Mouse (Mus musculus): Measurements from ENCODE around the gene Ndst4. TPM values are rescaled to one million over a fixed set of nuclear protein-coding genes. Genes with fewer than 3 reads are reported as not detected.

Ndst4 gene
- polyA plus RNA-seq (2015; fragmentation: Nextera tagmentation; extraction: Ambion mirVana) = 0.01 TPM in 1 of 2 replicates, not detected in the other

DNA sequence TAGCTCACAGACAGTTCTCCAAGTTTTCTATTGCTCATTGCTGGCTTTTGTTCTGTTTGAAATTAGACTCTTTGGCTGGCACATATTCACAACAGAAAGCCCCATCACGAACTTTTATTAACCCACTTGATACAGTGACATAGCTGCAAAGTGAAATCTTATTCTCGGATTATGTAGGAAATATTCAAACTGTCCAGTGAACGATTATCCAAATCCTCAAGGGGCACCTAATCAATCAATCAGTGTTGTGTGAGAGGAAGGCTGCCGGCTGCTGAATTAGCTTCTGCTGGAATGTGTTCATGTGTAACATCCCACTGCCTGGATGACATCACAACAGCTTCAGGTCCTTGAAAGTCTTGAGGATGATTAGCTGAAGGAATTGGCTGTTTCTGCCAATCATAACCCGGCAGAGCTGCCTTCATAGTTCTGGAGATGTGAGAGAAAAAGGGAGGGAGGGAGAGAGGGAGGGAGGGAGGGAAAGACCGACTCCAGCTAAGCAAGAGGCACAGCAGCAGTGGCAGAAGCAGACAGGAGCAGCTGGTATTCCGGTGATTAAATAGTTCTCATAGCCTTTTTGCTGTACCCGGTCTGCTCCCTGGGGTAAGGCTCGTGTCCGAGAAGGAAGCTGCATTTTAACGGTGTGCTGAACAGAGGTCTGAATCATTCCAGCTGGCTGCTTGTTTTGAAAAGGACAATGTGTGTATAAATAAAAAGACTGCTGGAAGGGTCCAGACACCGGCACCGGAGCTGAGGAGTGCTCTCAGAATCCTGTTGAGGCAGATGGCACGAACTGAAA, at the start of gene Ndst4:
Gene Ndst4 (plus strand): TSS at position 476 of the 796 bp plus-strand sequence.
- Histone ChIP-seq H3K9ac (ENCODE audit: low read depth, low read length) (no peak within 1 kb of the TSS), H3K27me3 (ENCODE audit: control insufficient read depth, insufficient read depth, low read depth, low read length) (no peaks in the 10 kb centered on the region), H3K4me2 (ENCODE audit: low read depth, low read length) (no peak within 1 kb of the TSS; the same call in 1 of the 2 replicates), H3K4me3 (ENCODE audit: low read depth, low read length) (no peak within 1 kb of the TSS), H3K36me3 (ENCODE audit: control insufficient read depth, insufficient read depth) (no peaks in the 10 kb centered on the region), H3K4me1 (ENCODE audit: control insufficient read depth, low read depth, low read length) (no peaks in the 10 kb centered on the region), H3K9me3 (replicated peaks; ENCODE audit: control insufficient read depth, low read length) (no peaks in the 10 kb centered on the region), H3K27ac (ENCODE audit: low read length) (no peak within 1 kb of the TSS)
- 48% methylated on average over 14 of the region's 14 CpGs for WGBS (ENCODE audit: insufficient replicate concordance)
- peak; percentile 11; the same call in 1 of the 2 replicates for ATAC-seq (ENCODE audit: low read depth)

DNA sequence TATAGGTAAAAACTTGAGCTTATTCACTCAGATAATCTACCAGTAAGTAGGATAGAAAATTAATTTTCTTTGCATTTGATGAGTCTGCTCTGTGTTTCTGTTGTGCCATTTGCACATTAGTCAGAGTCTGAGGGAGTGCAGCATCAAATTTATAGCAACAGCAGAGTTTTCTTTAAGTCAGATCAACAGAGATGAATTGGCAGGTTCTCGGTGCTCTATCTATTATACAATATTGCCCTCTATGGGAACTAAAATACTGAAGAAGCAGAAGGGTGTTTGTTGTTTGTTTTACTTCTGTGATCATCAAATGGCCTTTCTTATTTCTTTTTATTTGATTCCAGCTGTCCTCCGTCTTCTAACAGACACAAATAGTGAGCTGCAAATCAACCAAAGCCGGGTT, 6.4 kb upstream of the Ndst4 start:
- H3K9me3 ChIP-seq (replicated peaks; ENCODE audit: control insufficient read depth, low read length) = no peaks in the 10 kb centered on the region
- ATAC-seq (ENCODE audit: low read depth) = no peak
- H3K36me3 ChIP-seq (ENCODE audit: control insufficient read depth, insufficient read depth) = no peaks in the 10 kb centered on the region
- H3K27ac ChIP-seq (ENCODE audit: low read length) = no peak overlapping the region
- H3K4me3 ChIP-seq (ENCODE audit: low read depth, low read length) = no peak overlapping the region
- 66% methylated on average over 3 of the region's 3 CpGs for WGBS (ENCODE audit: insufficient replicate concordance)
- H3K4me2 ChIP-seq (ENCODE audit: low read depth, low read length) = no peak overlapping the region
- no peaks in the 10 kb centered on the region for H3K4me1 ChIP-seq (ENCODE audit: control insufficient read depth, low read depth, low read length)
- H3K27me3 ChIP-seq (ENCODE audit: control insufficient read depth, insufficient read depth, low read depth, low read length) = no peaks in the 10 kb centered on the region
- H3K9ac ChIP-seq (ENCODE audit: low read depth, low read length) = no peak overlapping the region

- no peak overlapping the region for H3K9ac ChIP-seq (ENCODE audit: low read depth, low read length)
- no peak for ATAC-seq (ENCODE audit: low read depth)
- H3K4me1 ChIP-seq (ENCODE audit: control insufficient read depth, low read depth, low read length) = no peaks in the 10 kb centered on the region
- H3K4me2 ChIP-seq (ENCODE audit: low read depth, low read length) = no peak overlapping the region
- H3K36me3 ChIP-seq (ENCODE audit: control insufficient read depth, insufficient read depth) = no peaks in the 10 kb centered on the region
- no peak overlapping the region for H3K4me3 ChIP-seq (ENCODE audit: low read depth, low read length)
- H3K9me3 ChIP-seq (replicated peaks; ENCODE audit: control insufficient read depth, low read length) = no peaks in the 10 kb centered on the region
- H3K27me3 ChIP-seq (ENCODE audit: control insufficient read depth, insufficient read depth, low read depth, low read length) = no peaks in the 10 kb centered on the region
- H3K27ac ChIP-seq (ENCODE audit: low read length) = no peak overlapping the region
- 55% methylated on average over 2 of the region's 2 CpGs for WGBS (ENCODE audit: insufficient replicate concordance)
Observed at GRCm38 (mm10) chr3:125406456-125406855, 2.6 kb downstream of the Ndst4 start.

- Histone ChIP-seq H3K4me2 (ENCODE audit: low read depth, low read length) (no peak overlapping the region), H3K36me3 (ENCODE audit: control insufficient read depth, insufficient read depth) (no peaks in the 10 kb centered on the region), H3K27ac (ENCODE audit: low read length) (no peak overlapping the region), H3K9me3 (replicated peaks; ENCODE audit: control insufficient read depth, low read length) (no peaks in the 10 kb centered on the region), H3K4me1 (ENCODE audit: control insufficient read depth, low read depth, low read length) (no peaks in the 10 kb centered on the region), H3K4me3 (ENCODE audit: low read depth, low read length) (no peak overlapping the region), H3K27me3 (ENCODE audit: control insufficient read depth, insufficient read depth, low read depth, low read length) (no peaks in the 10 kb centered on the region), H3K9ac (ENCODE audit: low read depth, low read length) (no peak overlapping the region)
- no peak for ATAC-seq (ENCODE audit: low read depth)
- WGBS (ENCODE audit: insufficient replicate concordance) = 45% methylated on average over 3 of the region's 3 CpGs
Observed at GRCm38 (mm10) chr3:125406991-125407390, 3.1 kb downstream of the Ndst4 start.

DNA sequence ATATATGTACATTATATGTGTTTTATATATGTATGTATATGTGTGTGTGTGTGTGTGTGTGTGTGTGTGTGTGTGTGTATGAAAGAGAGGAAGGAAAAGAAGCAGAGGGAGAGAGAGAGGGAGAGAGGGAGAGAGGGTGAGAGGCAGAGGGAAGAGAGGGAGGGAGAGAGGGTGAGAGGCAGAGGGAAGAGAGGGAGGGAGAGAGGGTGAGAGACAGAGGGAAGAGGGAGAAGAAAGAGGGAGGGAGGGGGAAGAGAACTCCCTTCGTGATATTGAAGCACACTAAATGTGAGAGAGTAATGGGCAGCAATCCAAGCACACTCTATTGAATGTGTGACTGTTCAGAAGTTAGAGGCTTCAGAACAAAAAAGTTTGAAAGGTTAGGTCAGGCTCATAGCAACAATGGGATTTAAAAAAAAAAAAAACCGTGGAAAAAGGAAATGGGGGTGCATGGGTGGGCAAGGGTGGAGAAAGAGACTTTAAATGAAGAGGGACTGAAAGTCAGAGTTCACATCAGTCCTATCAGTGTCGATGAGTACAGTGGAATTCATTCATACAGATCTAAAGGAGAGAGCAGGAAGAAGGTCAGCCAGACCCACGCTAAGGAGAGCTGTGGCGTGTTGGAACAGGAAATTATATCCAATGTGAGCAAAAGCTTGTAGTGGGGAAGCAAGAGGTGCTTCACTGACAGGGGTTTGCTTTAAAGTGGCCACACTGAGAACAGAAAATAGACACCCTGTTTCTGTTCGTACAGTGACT, 63.2 kb downstream of the Ndst4 start:
- ATAC-seq (ENCODE audit: low read depth) = no peak
- 27% methylated on average over 6 of the region's 6 CpGs for WGBS (ENCODE audit: insufficient replicate concordance)

DNA sequence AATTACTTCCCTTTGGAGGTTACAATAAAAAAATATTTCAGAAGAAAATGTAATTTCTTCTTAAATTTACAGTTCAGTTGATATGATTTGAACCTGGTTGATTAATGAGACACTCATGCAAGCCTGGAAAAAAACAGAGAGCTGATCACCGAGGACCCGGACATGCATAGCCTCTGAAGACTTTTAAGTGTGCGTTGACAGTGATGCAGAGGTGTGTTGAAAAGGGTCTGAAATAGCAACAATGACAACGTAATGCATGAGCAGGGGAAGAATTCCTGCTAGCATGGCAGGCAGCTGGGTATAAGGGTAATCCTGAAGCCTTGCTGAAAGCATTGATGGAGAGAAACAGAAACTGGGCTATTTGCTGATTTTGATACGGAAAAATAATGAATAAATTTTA, 106.2 kb downstream of the Ndst4 start:
- Histone ChIP-seq H3K9me3 (replicated peaks; ENCODE audit: control insufficient read depth, low read length) (no peaks in the 10 kb centered on the region), H3K27me3 (ENCODE audit: control insufficient read depth, insufficient read depth, low read depth, low read length) (no peaks in the 10 kb centered on the region), H3K36me3 (ENCODE audit: control insufficient read depth, insufficient read depth) (no peaks in the 10 kb centered on the region), H3K4me2 (ENCODE audit: low read depth, low read length) (no peak overlapping the region), H3K4me1 (ENCODE audit: control insufficient read depth, low read depth, low read length) (no peaks in the 10 kb centered on the region), H3K4me3 (ENCODE audit: low read depth, low read length) (no peak overlapping the region), H3K9ac (ENCODE audit: low read depth, low read length) (no peak overlapping the region), H3K27ac (ENCODE audit: low read length) (no peak overlapping the region)
- ATAC-seq (ENCODE audit: low read depth) = no peak
- 60% methylated on average over 5 of the region's 5 CpGs for WGBS (ENCODE audit: insufficient replicate concordance)

More for the DNA sequence above, 63.2 kb downstream of the Ndst4 start:
- Histone ChIP-seq H3K4me1 (ENCODE audit: control insufficient read depth, low read depth, low read length) (no peaks in the 10 kb centered on the region), H3K4me2 (ENCODE audit: low read depth, low read length) (no peak overlapping the region), H3K9ac (ENCODE audit: low read depth, low read length) (no peak overlapping the region), H3K27me3 (ENCODE audit: control insufficient read depth, insufficient read depth, low read depth, low read length) (no peaks in the 10 kb centered on the region), H3K27ac (ENCODE audit: low read length) (no peak overlapping the region), H3K4me3 (ENCODE audit: low read depth, low read length) (no peak overlapping the region), H3K9me3 (replicated peaks; ENCODE audit: control insufficient read depth, low read length) (no peaks in the 10 kb centered on the region), H3K36me3 (ENCODE audit: control insufficient read depth, insufficient read depth) (no peaks in the 10 kb centered on the region)

- H3K27me3 ChIP-seq (ENCODE audit: control insufficient read depth, insufficient read depth, low read depth, low read length) = no peaks in the 10 kb centered on the region
- no peak overlapping the region for H3K4me2 ChIP-seq (ENCODE audit: low read depth, low read length)
- H3K4me3 ChIP-seq (ENCODE audit: low read depth, low read length) = no peak overlapping the region
- H3K27ac ChIP-seq (ENCODE audit: low read length) = no peak overlapping the region
- H3K36me3 ChIP-seq (ENCODE audit: control insufficient read depth, insufficient read depth) = no peaks in the 10 kb centered on the region
- no peak overlapping the region for H3K9ac ChIP-seq (ENCODE audit: low read depth, low read length)
- no peaks in the 10 kb centered on the region for H3K9me3 ChIP-seq (replicated peaks; ENCODE audit: control insufficient read depth, low read length)
- no peak for ATAC-seq (ENCODE audit: low read depth)
- WGBS (ENCODE audit: insufficient replicate concordance) = 70% methylated on average over 8 of the region's 8 CpGs
- no peaks in the 10 kb centered on the region for H3K4me1 ChIP-seq (ENCODE audit: control insufficient read depth, low read depth, low read length)
Observed at GRCm38 (mm10) chr3:125533371-125533770, 129.5 kb downstream of the Ndst4 start.

- no peaks in the 10 kb centered on the region for H3K27me3 ChIP-seq (ENCODE audit: control insufficient read depth, insufficient read depth, low read depth, low read length)
- 52% methylated on average over 2 of the region's 2 CpGs for WGBS (ENCODE audit: insufficient replicate concordance)
- no peak overlapping the region for H3K4me3 ChIP-seq (ENCODE audit: low read depth, low read length)
- H3K9me3 ChIP-seq (replicated peaks; ENCODE audit: control insufficient read depth, low read length) = no peaks in the 10 kb centered on the region
- H3K4me1 ChIP-seq (ENCODE audit: control insufficient read depth, low read depth, low read length) = no peaks in the 10 kb centered on the region
- no peak overlapping the region for H3K27ac ChIP-seq (ENCODE audit: low read length)
- H3K36me3 ChIP-seq (ENCODE audit: control insufficient read depth, insufficient read depth) = no peaks in the 10 kb centered on the region
- ATAC-seq (ENCODE audit: low read depth) = no peak
- no peak overlapping the region for H3K4me2 ChIP-seq (ENCODE audit: low read depth, low read length)
- H3K9ac ChIP-seq (ENCODE audit: low read depth, low read length) = no peak overlapping the region
Observed at GRCm38 (mm10) chr3:125570602-125571001, 166.7 kb downstream of the Ndst4 start.

DNA sequence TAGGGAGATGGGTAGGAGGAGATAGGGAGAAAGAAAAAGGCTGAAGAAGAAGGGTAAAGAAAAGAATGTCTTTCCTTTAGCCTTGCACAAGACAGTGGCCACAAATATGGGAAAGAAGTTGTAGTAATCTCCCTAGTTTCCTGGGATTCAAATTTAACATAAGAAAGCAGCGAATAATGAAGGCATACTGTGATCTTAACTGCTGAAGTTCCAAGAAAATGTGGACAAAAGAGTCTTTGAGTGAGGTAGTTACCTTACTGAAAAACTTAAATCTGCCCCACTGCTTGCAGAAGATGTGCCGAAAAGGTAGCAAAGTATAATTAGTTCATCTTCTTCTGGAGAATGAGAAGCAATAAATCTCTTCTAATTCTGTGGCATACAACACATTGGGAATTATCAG, 228.4 kb downstream of the Ndst4 start:
- Histone ChIP-seq H3K9me3 (replicated peaks; ENCODE audit: control insufficient read depth, low read length) (no peaks in the 10 kb centered on the region), H3K4me3 (ENCODE audit: low read depth, low read length) (no peak overlapping the region), H3K27ac (ENCODE audit: low read length) (no peak overlapping the region), H3K36me3 (ENCODE audit: control insufficient read depth, insufficient read depth) (no peaks in the 10 kb centered on the region), H3K4me2 (ENCODE audit: low read depth, low read length) (no peak overlapping the region), H3K4me1 (ENCODE audit: control insufficient read depth, low read depth, low read length) (no peaks in the 10 kb centered on the region), H3K27me3 (ENCODE audit: control insufficient read depth, insufficient read depth, low read depth, low read length) (no peaks in the 10 kb centered on the region), H3K9ac (ENCODE audit: low read depth, low read length) (no peak overlapping the region)
- no peak for ATAC-seq (ENCODE audit: low read depth)
- 58% methylated on average over 2 of the region's 2 CpGs for WGBS (ENCODE audit: insufficient replicate concordance)
